Mouse (Mus musculus): ENCODE results near the gene Nme4.

Gene Nme4

DNA sequence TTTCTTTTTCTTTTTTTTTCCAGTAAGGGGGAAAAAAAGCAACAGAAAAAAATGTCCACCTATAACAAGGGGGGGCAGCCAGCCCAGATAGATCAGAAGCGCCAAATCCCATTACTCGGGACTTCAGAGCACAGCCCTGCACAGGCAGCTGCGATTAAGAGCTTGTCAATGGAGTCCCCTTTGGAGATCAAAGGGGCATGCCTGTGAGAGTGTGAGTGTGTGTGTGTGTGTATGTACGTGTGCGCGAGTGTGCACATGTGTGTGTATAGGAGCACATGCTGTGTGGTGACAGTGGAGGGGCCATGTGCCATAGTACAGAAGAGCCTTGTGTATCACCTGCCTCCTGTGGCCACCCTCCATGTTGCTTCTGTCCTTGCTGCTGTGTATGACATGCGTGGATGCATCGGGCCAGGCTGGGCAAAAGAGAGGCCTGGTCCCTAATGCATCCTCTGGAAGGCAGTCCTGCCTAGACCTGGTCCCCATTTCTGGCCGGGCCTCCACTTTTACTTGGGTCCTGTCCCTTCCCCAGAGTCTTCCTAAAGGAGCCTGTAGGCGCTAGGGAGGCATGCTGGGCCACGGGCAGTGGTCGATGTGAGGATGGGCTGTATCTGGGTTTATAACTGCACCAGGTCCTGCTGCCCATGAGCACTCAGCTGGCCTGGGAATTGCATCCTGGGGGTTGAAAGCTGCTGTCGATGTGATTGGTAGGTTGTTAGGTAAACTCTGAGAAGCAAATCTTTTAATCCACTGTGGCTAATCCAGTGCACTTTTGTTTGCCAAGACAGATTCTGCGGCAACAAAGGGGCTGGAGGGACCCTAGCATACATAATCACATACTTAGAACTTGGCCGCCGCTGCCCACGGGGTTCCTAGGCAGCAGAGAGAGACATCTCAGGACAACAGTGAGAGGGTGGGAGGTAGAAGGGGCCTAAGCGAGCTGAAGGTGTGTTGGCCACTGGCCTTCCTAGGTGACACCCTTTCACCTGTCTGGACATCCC, 36.8 kb upstream of the Nme4 start:
- Histone ChIP-seq H3K27me3 (ENCODE audit: insufficient read depth, low read length) (no peaks in the 10 kb centered on the region), H3K9me3 (ENCODE audit: low read length) (no peaks in the 10 kb centered on the region), H3K4me1 (replicated peaks; ENCODE audit: low read depth, low read length) (peaks cover 34% of the 10 kb centered on the region), H3K4me3 (replicated peaks; ENCODE audit: low read length) (peak overlapping the region; percentile 65), H3K36me3 (ENCODE audit: insufficient read depth, low read length) (peaks cover 71% of the 10 kb centered on the region)
- TF ChIP-seq CTCF (conservative IDR thresholded peaks at IDR 0.05; ENCODE audit: low read length), result no peak
- no peak for TF ChIP-seq NANOG (IDR thresholded peaks at IDR 0.05; ENCODE audit: borderline replicate concordance, low read length)
- TF ChIP-seq POU5F1 (IDR thresholded peaks at IDR 0.05; ENCODE audit: borderline replicate concordance, low read length), result no peak

DNA sequence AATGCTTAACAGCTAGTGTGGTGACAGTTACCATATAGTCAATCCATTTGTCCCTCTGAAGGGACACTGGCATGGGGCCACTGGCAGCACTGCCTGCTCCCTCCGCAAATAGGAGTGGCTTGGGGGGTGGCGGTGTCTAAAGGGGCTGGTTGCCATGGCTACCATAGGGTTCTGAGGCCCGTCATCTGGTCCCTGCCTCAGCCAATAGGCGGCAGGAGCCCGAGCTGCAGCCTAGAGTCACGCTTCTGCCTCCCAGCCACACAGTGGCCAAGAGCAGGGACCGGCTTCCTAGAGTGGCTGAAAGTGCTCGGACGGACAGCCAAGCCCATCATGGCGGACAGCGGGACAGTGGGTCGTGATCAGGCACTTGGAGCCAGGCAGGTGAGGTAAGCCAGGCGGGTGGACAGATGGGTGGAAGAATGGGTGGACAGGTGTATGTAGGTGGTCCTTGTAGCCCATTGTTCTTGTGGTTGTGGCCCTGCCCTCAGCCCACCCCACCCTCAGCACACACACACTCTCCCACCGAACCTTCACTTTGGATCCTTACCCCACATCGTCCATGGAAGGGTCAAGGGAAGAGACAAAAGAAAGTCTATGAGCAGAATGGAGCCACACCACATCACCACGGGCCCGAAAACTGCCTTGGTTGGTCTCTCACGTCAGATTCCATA, 35.8 kb upstream of the Nme4 start:
- H3K9me3 ChIP-seq (ENCODE audit: low read length), result no peaks in the 10 kb centered on the region
- H3K27me3 ChIP-seq (ENCODE audit: insufficient read depth, low read length), result no peaks in the 10 kb centered on the region
- TF ChIP-seq CTCF (conservative IDR thresholded peaks at IDR 0.05; ENCODE audit: low read length) (no peak), POU5F1 (IDR thresholded peaks at IDR 0.05; ENCODE audit: borderline replicate concordance, low read length) (no peak), NANOG (IDR thresholded peaks at IDR 0.05; ENCODE audit: borderline replicate concordance, low read length) (no peak)
- H3K36me3 ChIP-seq (ENCODE audit: insufficient read depth, low read length), result peaks cover 80% of the 10 kb centered on the region
- peaks cover 41% of the 10 kb centered on the region for H3K4me1 ChIP-seq (replicated peaks; ENCODE audit: low read depth, low read length)
- peak overlapping the region; percentile 65 for H3K4me3 ChIP-seq (replicated peaks; ENCODE audit: low read length)

DNA sequence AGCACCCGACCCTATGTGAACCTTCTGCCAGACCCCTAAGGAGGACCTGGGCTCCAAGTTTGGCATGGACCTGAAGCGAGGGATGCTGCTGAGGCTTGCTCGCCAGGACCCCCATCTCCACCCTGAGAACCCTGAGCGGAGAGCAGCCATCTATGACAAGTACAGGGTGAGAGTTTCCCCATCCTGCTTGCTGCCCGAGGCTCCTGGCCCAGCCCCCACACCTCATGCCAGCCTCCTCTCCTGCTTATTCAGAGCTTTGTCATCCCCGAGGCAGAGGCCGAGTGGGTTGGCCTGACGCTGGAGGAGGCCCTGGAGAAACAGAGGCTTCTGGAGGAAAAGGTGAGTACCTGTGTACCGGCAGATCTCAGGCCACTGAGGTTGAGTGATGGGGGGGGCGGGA, 29.8 kb upstream of the Nme4 start:
- Histone ChIP-seq H3K36me3 (ENCODE audit: insufficient read depth, low read length) (peaks cover 85% of the 10 kb centered on the region), H3K9me3 (ENCODE audit: low read length) (no peaks in the 10 kb centered on the region), H3K4me1 (replicated peaks; ENCODE audit: low read depth, low read length) (peaks cover 53% of the 10 kb centered on the region), H3K27me3 (ENCODE audit: insufficient read depth, low read length) (no peaks in the 10 kb centered on the region), H3K4me3 (replicated peaks; ENCODE audit: low read length) (peak overlapping the region; percentile 43; the same call in 1 of the 2 replicates)
- TF ChIP-seq POU5F1 (IDR thresholded peaks at IDR 0.05; ENCODE audit: borderline replicate concordance, low read length) (no peak), CTCF (conservative IDR thresholded peaks at IDR 0.05; ENCODE audit: low read length) (no peak), NANOG (IDR thresholded peaks at IDR 0.05; ENCODE audit: borderline replicate concordance, low read length) (no peak)

DNA sequence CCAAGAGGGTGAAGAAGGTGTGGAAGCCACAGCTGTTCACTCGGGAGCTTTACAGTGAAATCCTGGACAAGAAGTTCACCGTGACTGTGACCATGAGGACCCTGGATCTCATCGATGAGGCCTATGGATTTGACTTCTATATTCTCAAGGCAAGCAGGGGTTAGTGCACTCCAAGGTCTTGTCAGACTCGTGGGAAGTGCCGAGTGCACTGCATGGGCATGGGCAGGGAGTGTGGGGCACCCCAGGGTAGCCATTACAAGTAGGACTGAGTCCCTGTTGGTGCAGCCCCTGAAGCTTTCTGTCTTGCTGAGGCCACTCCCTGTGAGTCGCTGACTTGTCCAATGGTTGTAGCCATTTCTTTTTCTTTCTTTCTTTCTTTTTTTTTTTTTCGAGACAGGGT, 29.2 kb upstream of the Nme4 start:
- Histone ChIP-seq H3K9me3 (ENCODE audit: low read length) (no peaks in the 10 kb centered on the region), H3K4me1 (replicated peaks; ENCODE audit: low read depth, low read length) (peaks cover 59% of the 10 kb centered on the region), H3K4me3 (replicated peaks; ENCODE audit: low read length) (peak overlapping the region; percentile 100), H3K27me3 (ENCODE audit: insufficient read depth, low read length) (no peaks in the 10 kb centered on the region), H3K36me3 (ENCODE audit: insufficient read depth, low read length) (peaks cover 85% of the 10 kb centered on the region)
- TF ChIP-seq NANOG (IDR thresholded peaks at IDR 0.05; ENCODE audit: borderline replicate concordance, low read length), result no peak
- TF ChIP-seq CTCF (conservative IDR thresholded peaks at IDR 0.05; ENCODE audit: low read length), result no peak
- no peak for TF ChIP-seq POU5F1 (IDR thresholded peaks at IDR 0.05; ENCODE audit: borderline replicate concordance, low read length)

DNA sequence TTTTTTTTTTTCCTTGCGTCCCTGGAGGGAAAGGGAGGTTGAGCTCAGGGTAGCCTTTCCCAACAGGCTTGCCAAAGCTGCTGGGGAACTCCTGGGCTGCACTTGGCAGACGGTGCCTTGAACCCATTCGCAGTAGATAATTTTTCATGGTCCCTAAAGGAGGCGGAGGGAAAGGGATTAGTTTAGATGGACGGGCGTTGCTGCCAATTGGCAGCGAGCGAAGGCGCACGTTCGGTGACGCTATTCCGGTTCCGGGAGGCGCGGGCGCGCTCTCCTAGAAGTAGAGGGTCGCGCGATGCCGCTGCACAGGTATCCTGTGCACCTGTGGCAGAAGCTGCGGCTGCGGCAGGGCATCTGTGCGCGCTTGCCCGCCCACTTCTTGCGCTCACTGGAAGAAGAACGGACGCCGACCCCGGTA, 27.9 kb upstream of the Nme4 start, which contains the start of gene Mrpl28:
Gene Mrpl28, plus strand, starts transcription at position 234 of the 418 bp plus-strand sequence.
- H3K36me3 ChIP-seq (ENCODE audit: insufficient read depth, low read length), result peaks cover 85% of the 10 kb centered on the region
- H3K4me3 ChIP-seq (replicated peaks; ENCODE audit: low read length), result peak within 1 kb of the TSS; percentile 100
- no peak for TF ChIP-seq CTCF (conservative IDR thresholded peaks at IDR 0.05; ENCODE audit: low read length)
- TF ChIP-seq POU5F1 (IDR thresholded peaks at IDR 0.05; ENCODE audit: borderline replicate concordance, low read length), result no peak
- TF ChIP-seq NANOG (IDR thresholded peaks at IDR 0.05; ENCODE audit: borderline replicate concordance, low read length), result no peak
- H3K4me1 ChIP-seq (replicated peaks; ENCODE audit: low read depth, low read length), result peaks cover 68% of the 10 kb centered on the region
- no peaks in the 10 kb centered on the region for H3K27me3 ChIP-seq (ENCODE audit: insufficient read depth, low read length)
- H3K9me3 ChIP-seq (ENCODE audit: low read length), result no peaks in the 10 kb centered on the region

DNA sequence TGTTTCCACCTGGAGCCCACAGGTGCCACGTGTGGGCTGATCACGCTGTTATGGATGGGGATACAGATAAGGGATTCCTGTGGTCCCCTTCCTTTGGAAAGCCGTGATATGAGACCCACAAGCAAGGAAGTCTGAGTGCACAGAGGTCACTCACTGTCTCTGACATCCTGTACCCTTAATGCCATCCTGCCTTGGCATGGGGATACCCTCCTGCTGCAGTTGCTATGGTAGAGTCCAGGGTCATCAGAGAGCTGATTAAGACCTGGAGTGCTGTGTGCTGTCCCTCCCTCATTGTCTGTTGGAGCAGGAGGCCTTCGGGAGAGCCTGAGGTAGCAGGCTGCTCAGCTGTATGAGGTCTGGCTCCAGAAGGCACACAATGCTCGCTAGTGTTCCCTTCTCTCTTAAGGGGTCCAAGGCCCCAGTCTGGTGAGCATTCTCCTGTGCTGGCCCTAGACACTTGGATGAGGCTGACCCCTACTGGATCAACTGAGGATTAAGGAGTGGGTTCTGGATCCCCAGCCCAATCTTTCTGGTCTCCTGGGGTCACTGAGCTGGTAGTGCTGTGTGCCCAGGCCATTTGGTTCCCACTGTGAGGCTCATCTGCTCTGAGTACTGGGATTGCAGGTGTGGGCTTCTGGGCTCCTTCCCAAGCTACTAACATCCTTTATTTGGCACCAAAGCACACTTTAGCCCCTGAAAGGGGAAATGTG, 27.2 kb upstream of the Nme4 start:
- Histone ChIP-seq H3K4me3 (replicated peaks; ENCODE audit: low read length) (0 out of 2 replicates have a peak overlapping the region, but pooled peaks have one; percentile 20), H3K36me3 (ENCODE audit: insufficient read depth, low read length) (peaks cover 85% of the 10 kb centered on the region), H3K9me3 (ENCODE audit: low read length) (no peaks in the 10 kb centered on the region), H3K27me3 (ENCODE audit: insufficient read depth, low read length) (no peaks in the 10 kb centered on the region), H3K4me1 (replicated peaks; ENCODE audit: low read depth, low read length) (peaks cover 75% of the 10 kb centered on the region)
- TF ChIP-seq NANOG (IDR thresholded peaks at IDR 0.05; ENCODE audit: borderline replicate concordance, low read length) (no peak), POU5F1 (IDR thresholded peaks at IDR 0.05; ENCODE audit: borderline replicate concordance, low read length) (no peak), CTCF (conservative IDR thresholded peaks at IDR 0.05; ENCODE audit: low read length) (no peak)

DNA sequence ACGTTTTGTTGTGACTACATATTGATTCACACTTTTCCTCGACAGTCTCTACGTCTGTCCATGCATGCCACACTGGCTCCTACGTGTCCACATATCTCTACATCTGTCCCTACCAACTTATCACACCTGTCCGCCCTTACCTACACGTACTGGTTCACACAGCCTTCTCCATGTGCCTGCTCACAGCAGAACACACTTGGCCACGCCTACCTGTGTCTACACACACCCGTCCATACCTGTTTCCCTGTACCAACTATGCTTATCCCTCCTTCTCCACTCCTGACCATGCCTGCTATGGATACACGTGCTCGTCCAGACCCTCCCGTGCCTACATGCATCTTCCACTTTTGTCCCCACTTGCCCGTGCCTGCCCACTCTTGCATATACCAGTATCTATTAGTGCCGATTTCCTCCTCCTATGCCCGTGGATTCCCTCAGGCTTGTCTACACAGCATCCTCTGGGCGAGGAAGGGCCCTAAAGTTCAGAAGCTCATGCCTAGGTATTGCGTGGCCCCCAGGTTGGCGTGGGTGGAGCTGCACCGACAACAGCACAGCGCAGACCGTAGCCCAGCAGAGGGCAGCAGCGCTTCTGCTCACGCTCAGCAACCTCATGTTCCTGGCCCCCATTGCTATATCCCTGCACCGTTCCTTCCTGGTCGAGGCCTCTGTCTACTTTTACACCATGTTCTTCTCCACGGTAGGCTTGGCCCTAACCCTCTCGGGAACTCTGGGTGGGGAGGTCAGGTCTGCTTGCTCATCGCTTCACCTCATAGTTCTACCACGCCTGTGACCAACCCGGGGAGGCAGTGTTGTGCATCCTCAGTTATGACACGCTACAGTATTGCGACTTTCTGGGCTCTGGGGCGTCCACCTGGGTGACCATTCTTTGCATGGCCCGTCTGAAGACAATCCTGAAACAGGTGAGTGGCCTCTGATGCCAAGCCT, 24.6 kb upstream of the Nme4 start:
- peaks cover 79% of the 10 kb centered on the region for H3K4me1 ChIP-seq (replicated peaks; ENCODE audit: low read depth, low read length)
- H3K36me3 ChIP-seq (ENCODE audit: insufficient read depth, low read length), result peaks cover 82% of the 10 kb centered on the region
- peak; percentile 39 for TF ChIP-seq CTCF (conservative IDR thresholded peaks at IDR 0.05; ENCODE audit: low read length)
- TF ChIP-seq NANOG (IDR thresholded peaks at IDR 0.05; ENCODE audit: borderline replicate concordance, low read length), result no peak

More for the DNA sequence above, 24.6 kb upstream of the Nme4 start:
- Histone ChIP-seq H3K9me3 (ENCODE audit: low read length) (no peaks in the 10 kb centered on the region), H3K27me3 (ENCODE audit: insufficient read depth, low read length) (peaks cover 9% of the 10 kb centered on the region; the same call in 1 of the 2 replicates), H3K4me3 (replicated peaks; ENCODE audit: low read length) (no peak overlapping the region)
